Mouse (Mus musculus) layer of hippocampus, postnatal 14 days (tissue): ENCODE results near the gene Dusp7. TPM values are rescaled to one million over a fixed set of nuclear protein-coding genes. Genes with fewer than 3 reads are reported as not detected.

Experiments
- DNase-seq, 2 experiments: peaks; one replicate each; pipeline ENCODE4 v3.0.0; 2021 to 2022; ENCODE audit warnings: low spot score in 2 of 2, mixed read lengths in 1 of 2
- long read RNA-seq, 2 experiments: library from polyadenylated mRNA; stranded (forward); transcript quantifications; one replicate each; pipeline ENCODE4 v2.0.0; 2021
- total RNA-seq, 2 experiments: library from RNA; stranded (reverse); gene quantifications; 2 replicates each; pipeline ENCODE4 v1.2.3; 2021

The Dusp7 gene
- 10 to 100 TPM; 65.2 to 70.3 TPM for total RNA-seq
- long read RNA-seq, experiment 1, transcript Dusp7-201 (3 exons, 3,213 nt), result major isoform, 13 of 20 reads
- long read RNA-seq, experiment 1, partial matches to known transcripts, result 3 of 20 reads
- long read RNA-seq, experiment 1, other reads (novel, unspliced or antisense), result 3 of 20 reads
- long read RNA-seq, experiment 2, transcript Dusp7-201 (3 exons, 3,213 nt), result major isoform, 17 of 26 reads
- long read RNA-seq, experiment 2, partial matches to known transcripts, result 2 of 26 reads
- long read RNA-seq, experiment 2, other reads (novel, unspliced or antisense), result 7 of 26 reads

- DNase-seq, result peak; percentile 78 to 83
Observed at GRCm38 (mm10) chr9:106368112-106368717, at the start of gene Dusp7. Dusp7 (plus strand) TSS chr9:106368632.

- no peak for DNase-seq
Observed at GRCm38 (mm10) chr9:106319095-106319494, 49.3 kb upstream of the Dusp7 start.

DNA sequence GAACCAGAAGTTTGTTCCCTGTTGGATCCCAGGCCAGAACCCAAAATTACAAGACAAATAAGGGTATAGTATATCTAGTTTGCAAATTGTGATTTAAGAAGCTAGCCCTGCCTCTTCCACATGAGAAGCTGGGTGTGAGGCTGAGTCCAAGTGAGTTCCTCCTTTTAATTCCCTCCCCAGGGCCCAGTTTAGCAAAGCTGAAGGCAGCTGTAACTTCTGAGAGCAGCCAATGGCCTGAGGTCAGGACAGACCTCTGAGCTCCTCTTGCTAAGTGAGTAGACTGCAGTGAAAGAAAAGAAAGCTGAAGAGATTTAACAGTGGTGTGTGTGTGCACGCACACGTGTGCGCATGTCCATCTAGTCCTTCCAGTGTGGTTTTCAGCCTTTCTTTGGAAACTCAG lies 45.9 kb upstream of the Dusp7 start:
- no peak for DNase-seq

GRCm38 (mm10) chr9:106326241-106326640 lies 42.2 kb upstream of the Dusp7 start:
- no peak for DNase-seq

GRCm38 (mm10) chr9:106327125-106327809 lies 41.2 kb upstream of the Dusp7 start:
- DNase-seq, result peak; percentile 63 to 71

GRCm38 (mm10) chr9:106328068-106328610 lies 40.3 kb upstream of the Dusp7 start:
- no peak for DNase-seq

DNA sequence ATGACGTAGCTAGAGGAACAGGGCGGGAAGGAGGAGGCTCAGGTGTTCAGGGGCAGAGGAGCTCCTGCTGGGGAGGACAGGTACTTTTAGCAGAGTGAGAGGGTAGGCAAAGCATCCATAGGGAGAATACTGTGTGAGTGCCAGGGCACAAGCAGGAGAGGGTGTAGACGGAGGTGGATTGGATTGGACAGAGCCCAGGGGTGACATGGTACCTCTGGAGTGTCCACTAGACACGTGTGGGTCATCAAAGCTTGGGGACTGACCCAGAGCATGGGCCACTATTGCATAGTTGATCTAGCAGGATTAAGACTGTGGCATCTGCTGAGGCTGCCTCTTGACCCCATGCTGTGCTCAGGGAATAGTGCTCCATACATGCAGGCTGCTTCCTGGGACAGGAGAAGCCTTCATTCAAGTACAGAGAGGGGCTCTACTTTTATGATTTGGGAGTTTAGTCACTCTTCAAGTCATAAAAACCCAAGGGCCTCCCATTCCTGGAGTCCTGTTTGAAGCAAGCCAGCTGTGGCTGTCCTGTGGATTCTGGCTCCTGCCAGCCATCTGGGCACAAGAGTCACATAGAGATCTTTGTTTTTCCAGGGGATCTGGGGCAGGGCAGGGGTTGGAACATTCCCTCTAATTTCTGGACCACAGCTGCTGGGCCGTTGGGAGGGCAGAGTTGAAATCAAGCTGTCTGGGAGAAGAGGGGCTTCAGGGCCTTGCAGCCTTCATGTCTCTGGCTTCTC lies 39.5 kb upstream of the Dusp7 start:
- no peak for DNase-seq

DNA sequence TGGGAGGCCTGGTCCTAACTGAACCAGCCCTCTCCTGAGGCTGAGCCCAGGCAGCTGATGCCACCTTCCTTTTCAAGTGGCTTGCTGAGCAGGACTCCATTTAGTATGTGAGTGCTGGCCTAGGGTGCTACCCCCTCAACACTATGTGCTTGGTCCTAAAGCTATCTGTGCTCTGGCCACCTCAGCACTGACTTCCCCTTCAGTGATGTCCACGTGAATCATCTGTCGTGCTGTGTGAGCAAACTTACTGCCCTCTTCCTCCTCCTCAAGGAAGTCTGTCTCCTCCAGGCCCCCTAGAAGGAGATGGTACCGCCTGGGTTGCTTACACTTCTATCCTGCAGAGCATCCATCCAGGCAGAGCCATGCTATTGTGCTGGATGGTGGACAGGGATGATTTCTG lies 35.7 kb upstream of the Dusp7 start:
- no peak for DNase-seq

DNA sequence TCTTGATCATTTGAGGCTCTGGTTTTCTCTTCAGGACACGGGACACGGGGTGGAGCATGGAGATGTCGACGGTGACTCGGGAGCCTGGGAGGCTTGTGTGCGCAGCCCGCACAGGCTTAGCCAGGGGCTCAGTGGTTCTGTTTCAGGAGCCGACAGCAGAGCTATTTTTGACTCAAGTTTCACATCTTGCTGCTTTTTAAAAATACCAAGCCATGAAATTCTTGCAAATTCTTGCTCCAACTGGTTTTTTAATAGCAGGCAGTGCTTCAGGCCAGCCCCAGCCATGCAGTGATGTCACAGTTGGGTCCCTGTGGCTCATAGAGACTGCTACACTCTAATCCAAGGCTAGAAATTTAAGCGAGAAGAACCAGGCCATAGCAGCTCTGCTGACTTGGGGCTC lies 30.8 kb upstream of the Dusp7 start:
- DNase-seq, result no peak

DNA sequence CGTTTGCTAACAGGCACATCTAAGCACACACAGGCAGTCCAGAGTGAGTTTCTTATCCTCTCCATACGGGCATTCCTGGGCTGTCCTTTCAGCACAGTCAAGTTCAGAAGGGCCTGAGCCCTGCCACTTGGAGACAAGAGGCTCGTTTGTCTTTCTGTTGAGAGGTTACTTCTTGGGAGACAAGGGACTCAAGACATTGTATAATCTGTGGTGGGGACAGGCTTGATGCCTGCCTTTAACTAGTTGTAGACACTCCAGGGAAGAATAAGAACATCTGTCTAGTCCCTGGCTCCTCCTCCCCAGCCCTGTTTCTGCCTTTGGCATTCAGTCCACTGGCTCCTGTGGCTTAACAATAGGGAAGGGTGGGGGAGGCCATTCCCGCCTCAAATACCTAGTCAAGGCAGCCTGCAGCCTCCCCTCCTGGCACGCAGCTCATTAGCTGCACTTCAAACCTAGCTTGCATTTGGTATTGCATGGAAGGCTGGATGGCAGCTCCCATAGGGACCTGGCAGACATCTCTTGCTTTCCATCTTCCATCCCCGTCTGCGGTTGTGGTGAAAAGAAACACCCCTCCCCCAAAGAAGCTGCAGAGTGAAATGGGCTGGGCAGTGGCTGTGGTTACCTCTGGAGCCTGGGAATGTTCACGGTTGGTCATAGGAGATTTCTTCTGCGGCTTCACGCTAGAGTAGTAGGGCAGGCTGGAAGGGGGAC lies 29.8 kb upstream of the Dusp7 start:
- no peak for DNase-seq

GRCm38 (mm10) chr9:106339173-106339558 lies 29.3 kb upstream of the Dusp7 start:
- DNase-seq, result no peak

- DNase-seq, result no peak
Observed at GRCm38 (mm10) chr9:106339730-106340129, 28.7 kb upstream of the Dusp7 start.

- DNase-seq, result no peak
Observed at GRCm38 (mm10) chr9:106340501-106341312, 27.7 kb upstream of the Dusp7 start.

DNA sequence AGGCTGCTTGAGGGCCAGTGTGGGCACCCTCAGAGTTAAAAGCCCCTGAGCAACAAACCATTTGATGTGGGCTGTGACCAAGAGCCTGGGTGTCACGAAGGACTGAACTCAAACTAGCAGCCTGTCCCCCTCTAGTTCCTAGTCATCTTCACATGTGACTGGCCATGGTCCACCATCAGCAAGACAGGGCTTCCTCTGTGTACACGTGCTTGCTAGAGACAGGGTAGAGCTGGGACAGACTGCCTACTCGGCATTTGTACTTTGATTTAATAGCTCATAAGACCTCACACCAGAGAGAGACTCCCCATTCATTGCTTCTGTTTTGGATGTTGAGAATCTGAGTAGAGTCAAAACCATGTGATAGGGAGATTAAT lies 27.1 kb upstream of the Dusp7 start:
- no peak for DNase-seq

DNA sequence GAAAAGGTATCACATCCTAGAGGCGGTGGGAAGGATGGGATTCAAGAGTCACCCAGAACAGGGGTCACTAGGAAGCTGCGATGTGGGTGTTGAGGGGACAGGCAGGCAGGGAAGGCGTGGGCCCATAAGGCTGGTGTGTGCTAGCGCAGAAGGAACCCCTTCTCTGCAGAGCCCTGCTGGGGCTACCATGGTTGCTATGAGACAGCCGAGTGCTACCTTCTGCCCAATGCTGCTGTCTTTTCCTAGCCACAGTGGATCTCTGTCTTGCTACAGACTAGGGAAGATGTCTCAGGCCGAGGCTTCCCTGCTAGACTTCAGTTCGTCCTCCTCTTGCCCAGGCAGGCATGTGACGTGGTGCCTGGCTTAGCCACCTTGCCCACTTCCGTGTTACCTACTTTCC lies 25.9 kb upstream of the Dusp7 start:
- DNase-seq, result no peak

- DNase-seq, result no peak
Observed at GRCm38 (mm10) chr9:106345167-106345566, 23.3 kb upstream of the Dusp7 start.

GRCm38 (mm10) chr9:106345630-106346029 lies 22.8 kb upstream of the Dusp7 start:
- DNase-seq, result no peak

GRCm38 (mm10) chr9:106348281-106348680 lies 20.2 kb upstream of the Dusp7 start:
- no peak for DNase-seq

GRCm38 (mm10) chr9:106349075-106349474 lies 19.4 kb upstream of the Dusp7 start:
- no peak for DNase-seq

- DNase-seq, result no peak
Observed at GRCm38 (mm10) chr9:106351178-106351577, 17.3 kb upstream of the Dusp7 start.
